Mouse (Mus musculus) leukemia stem cell, adult 10-12 weeks (primary cell): ENCODE measurements around the gene Stx8. TPM values are rescaled to one million over a fixed set of nuclear protein-coding genes. Genes with fewer than 3 reads are reported as not detected.

Source experiments
- polyA plus RNA-seq: library from polyadenylated mRNA; stranded (reverse); fragments of >175 nt; gene quantifications from 2 replicates; pipeline ENCODE4 v1.2.3, GENCODE M21; 2012; ENCODE audit warnings: low replicate concordance

The Stx8 gene
- 0.41 and 1.8 TPM in 2 replicates for polyA plus RNA-seq

GRCm38 (mm10) chr11:67965905-67966878 lies at the start of gene Stx8:
Stx8 (plus strand) TSS chr11:67966193.

GRCm38 (mm10) chr11:67921827-67922754 lies 43.9 kb upstream of the Stx8 start, which contains the start of gene Usp43:
Usp43 (minus strand) TSS chr11:67922153.

GRCm38 (mm10) chr11:67965242-67965883 lies 630 bp upstream of the Stx8 start, which contains the start of gene Cfap52:
Cfap52 (minus strand) TSS chr11:67965651.

Other genes with a start within 250 kb of the Stx8 start
- gene Glp2r, start 195.0 kb upstream of the Stx8 start, polyA plus RNA-seq = not detected in 2 replicates
- not detected in 2 replicates for gene Gsg1l2, start 191.6 kb upstream of the Stx8 start, polyA plus RNA-seq
- not detected in 2 replicates for gene Dhrs7c, start 168.0 kb upstream of the Stx8 start, polyA plus RNA-seq
- gene Usp43, start 44.0 kb upstream of the Stx8 start, polyA plus RNA-seq = not detected in 2 replicates
- not detected in 2 replicates for gene Cfap52, start 542 bp upstream of the Stx8 start, polyA plus RNA-seq